Mouse (Mus musculus) central nervous system, embryonic 18 days (tissue): ENCODE results near the gene Msto1. TPM values are rescaled to one million over a fixed set of nuclear protein-coding genes. Genes with fewer than 3 reads are reported as not detected.

Experiments used
- polyA plus RNA-seq: library from polyadenylated mRNA; depleted of rRNA; stranded (reverse); fragments of >200 nt; gene quantifications from 2 replicates; pipeline ENCODE4 v1.2.3, GENCODE M21; 2012; rRNA removed

Msto1 gene
- 49.9 and 50.9 TPM in 2 replicates for polyA plus RNA-seq

GRCm38 (mm10) chr3:88913511-88914383 is at the start of gene Msto1:
Gene Msto1 (minus strand): TSS chr3:88913999.

GRCm38 (mm10) chr3:88950576-88951326 is 37.0 kb upstream of the Msto1 start, which contains the start of the genes Ash1l and Dap3:
Gene Ash1l (plus strand): TSS chr3:88950622.
Gene Dap3 (minus strand): TSS chr3:88951181.

Other genes with a start within 250 kb of the Msto1 start
- gene Khdc4, start 228.2 kb downstream of the Msto1 start, polyA plus RNA-seq = 117 and 121 TPM in 2 replicates
- gene Rit1, start 197.2 kb downstream of the Msto1 start, polyA plus RNA-seq = 51.1 and 57.4 TPM in 2 replicates
- gene Syt11, start 138.8 kb downstream of the Msto1 start, polyA plus RNA-seq = 174 and 175 TPM in 2 replicates
- gene Gon4l, start 78.8 kb downstream of the Msto1 start, polyA plus RNA-seq = 27.0 and 28.5 TPM in 2 replicates
- gene Ash1l, start 36.6 kb upstream of the Msto1 start, polyA plus RNA-seq = 22.3 and 23.1 TPM in 2 replicates
- gene Dap3, start 37.2 kb upstream of the Msto1 start, polyA plus RNA-seq = 100 and 102 TPM in 2 replicates
- 138 and 142 TPM in 2 replicates for gene Rusc1, start 179.3 kb upstream of the Msto1 start, polyA plus RNA-seq
- gene Gm43738, start 187.1 kb upstream of the Msto1 start, polyA plus RNA-seq = 0.07 TPM in 1 of 2 replicates, not detected in the other
- gene Fdps, start 188.0 kb upstream of the Msto1 start, polyA plus RNA-seq = 301 and 321 TPM in 2 replicates
- 0.15 and 0.17 TPM in 2 replicates for gene Pklr, start 222.1 kb upstream of the Msto1 start, polyA plus RNA-seq
- gene Hcn3, start 246.2 kb upstream of the Msto1 start, polyA plus RNA-seq = 66.1 and 76.8 TPM in 2 replicates